Mouse (Mus musculus) natural killer cell, adult 2 months (primary cell): ENCODE results near the gene Ess2.

Source experiments
- DNase-seq, 2 experiments: peaks; one replicate each; pipeline ENCODE4 v3.0.0; 2022; ENCODE audit warnings: low spot score in 2 of 2

The Ess2 gene

DNA sequence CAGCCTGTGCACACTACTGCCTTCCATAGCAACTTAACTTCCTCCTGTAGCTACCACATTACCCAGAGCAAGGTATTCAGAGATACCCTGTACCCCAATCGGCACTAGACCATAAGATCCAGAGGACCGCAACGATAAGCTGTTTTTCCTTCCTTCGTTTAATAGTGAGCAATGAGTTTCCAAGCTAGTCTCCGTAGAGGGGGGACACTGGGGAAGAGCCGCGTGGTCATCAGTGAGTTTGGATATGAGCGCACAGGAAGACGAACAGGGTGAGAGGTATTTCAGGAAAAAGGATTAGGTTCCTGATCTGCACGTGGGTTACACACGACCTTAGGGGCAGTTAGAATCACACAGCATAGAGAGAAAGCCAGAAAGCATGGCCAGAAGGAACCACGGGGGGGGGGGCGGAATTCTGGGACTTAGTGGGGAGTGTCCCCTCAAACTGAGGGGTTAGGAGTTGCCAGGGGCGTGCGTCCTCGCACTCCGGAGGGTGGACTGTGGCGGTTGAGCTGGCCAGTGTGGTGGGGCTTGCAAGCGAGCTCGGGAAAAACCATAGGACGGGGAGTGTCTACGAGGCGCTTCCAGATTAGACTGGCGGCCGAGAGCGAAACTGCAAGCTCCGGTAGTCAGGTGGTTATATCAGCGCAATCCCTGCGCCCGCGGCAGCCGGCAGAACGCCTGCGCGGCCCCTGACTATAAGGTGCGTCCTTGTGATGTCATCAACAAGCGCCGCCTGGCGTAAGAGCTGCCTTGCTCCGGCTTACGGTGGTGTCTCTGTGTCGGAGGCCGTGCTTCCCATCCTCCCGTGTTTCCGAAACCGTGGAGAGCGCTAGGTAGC, 10.4 kb upstream of the Ess2 start:
- peak; percentile 88 to 93 for DNase-seq

DNA sequence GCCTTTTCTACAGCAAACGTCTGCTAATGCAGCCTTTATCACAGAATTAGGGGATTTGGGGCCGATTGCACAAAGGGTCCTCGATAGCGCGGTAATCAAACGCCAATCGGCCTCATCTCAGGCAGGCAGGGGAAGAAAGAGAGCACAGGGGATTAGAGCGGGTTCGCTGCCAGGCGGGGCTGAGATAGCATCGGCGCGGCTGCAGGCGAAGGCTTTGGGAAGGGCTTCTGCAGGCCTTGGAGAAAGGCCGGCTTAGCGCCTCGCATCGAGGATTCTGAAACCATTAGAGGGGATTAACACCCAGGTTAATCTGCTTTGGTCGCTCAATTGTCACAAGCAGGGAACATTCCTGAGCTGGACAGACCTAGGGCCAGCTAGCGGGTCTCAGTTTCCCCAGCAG, 9.4 kb upstream of the Ess2 start:
- no peak for DNase-seq

DNA sequence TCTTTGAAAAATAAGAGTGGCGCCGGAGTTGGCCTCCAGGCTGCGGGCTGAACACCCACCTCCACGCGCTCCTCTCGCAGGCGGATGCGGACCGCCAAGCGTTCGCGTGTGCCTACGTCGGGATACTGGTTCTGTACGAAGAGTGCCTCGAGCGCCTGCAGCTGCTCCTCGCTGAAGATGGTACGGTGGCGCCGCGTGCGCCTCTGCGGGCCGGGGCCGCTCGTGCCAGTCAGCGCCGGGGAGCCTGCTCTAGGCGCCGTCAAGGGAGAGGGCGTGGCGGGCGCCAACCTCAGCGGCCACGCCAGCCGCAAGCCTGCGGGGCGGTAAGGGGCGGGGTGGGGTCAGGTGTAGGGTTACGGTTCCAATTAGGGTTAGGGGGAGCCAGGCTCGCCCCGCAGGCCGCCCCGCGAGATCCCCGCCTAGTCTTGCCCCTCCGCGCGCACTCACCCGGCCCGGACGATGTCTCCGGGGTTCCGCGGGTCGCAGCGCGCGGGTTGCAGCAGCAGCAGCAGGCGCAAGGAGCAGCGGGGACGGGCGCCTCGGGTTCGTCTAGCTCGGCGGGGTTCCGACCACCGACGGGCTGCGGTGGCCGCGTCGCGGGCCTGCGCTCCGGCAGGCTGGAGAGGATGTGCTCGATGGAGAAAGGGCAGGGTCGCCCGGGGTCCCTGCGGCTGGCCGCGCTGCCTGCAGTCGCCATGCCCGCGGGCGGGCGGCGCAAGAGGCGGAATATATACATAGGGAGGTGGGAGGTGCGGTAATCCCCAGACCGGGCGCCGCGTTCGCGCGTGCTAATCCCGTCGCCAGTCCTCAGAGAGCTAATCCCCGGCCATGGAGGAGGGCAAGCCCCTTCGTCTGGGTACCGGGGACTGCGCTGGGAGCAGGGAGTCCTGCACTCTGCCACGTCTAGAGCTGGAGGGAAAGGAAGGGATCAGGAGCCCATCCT, 3.4 kb upstream of the Ess2 start, which contains the start of gene Gsc2:
Gene Gsc2, minus strand, starts transcription at position 753 of the 943 bp plus-strand sequence.
- DNase-seq: peak in 1 of 2 experiments; percentile 18

DNA sequence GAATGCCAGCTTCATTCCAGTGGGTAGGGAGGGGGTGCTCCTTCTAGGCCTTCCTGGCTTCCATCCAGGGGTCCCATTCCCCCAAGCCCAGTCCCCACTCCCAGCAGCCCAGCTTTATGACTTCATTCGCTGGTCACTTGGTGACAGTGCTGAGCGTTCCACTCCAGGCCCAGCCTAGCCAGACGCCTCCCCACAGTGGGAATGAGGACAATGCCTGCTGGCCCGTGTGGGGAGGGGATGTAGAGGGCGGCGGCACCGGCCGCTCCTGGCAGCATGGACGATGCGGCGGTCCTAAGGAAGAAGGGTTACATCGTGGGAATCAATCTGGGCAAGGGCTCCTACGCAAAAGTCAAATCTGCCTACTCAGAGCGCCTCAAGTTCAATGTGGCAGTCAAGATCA, 12.7 kb downstream of the Ess2 start, which contains the start of the genes Dgcr2 and Tssk2:
Gene Dgcr2, minus strand, starts transcription at position 101 of the 400 bp plus-strand sequence.
Gene Tssk2, plus strand, starts transcription at position 176 of the 400 bp plus-strand sequence.
- no peak for DNase-seq

DNA sequence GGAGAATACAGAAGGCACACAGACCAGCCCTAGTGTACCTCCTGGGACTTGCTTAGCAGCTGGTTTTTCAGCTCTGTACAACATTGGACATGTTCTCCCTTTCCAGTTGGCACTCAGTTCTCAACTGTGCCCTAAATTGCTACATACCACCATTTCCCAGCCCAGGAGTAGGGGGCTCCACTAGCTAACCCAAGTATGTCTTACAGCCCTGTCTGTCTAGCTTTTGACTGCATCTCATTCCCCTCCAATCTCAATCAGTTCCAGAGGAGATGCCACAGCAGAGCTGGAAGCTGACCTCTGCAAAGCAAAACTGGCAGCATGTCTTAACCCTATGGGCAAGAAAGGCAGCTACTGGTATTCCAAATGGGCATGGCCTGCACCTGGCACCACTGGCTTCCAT, 15.1 kb downstream of the Ess2 start:
- DNase-seq: no peak

DNA sequence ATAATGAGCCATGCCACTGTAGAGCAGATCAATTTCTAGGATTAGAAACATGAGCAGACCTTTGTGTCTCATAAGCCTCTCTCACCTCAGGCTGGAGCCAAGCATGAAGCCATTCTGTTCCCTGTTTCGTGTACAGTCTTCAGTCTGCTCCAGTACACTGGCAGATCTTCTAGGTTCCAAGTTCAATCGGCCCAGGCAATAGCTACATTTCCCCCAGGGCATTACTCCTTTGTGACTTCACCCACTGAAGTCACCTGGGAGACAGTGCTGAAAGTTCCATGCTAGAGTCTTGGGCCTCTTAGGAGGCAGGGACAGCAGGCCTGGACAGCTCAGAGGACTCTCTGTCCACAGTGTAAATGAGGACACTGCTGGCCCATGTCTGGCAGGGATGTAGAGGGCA, 17.2 kb downstream of the Ess2 start, which contains the start of gene Tssk1:
Gene Tssk1, plus strand, starts transcription at position 301 of the 400 bp plus-strand sequence.
- DNase-seq: no peak

DNA sequence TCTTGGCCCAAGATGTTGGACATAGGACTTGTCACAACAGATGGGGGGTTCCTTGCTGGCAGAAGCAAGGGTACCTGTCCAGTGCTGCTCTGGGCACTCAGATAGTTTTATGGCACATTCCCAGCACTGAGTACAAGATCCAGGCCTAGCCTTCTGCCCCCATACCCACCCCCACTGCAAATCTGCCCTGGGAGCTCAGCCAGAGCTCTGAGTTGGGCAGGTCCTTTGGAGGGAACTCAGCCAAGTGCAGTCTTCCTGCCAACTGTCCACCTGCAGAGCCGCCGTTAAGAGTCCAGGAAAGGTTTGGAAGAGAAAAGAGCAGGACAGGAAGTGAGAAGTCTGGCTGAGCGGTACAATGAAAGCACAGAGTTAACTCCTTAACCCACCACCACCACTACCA, 18.5 kb downstream of the Ess2 start:
- DNase-seq: no peak

DNA sequence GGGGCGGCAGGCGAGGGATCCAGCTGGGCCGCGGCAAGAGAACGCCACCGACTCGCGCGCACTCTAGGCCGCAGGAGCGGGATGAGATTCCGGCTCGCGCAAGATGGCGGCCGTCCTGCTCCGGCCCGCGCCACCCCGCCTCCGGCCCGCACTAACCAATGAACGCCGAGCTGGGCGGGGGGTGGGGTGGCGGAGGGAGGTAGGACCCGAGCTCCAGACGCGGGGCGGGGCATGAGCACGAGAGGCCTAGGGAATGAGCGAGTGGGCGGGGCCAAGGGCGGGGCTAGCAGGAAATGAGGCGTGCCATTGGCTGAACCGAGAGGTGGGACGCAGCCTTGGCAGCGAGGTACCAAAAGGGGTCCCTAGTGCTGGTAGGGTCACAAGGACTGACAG, 19.6 kb downstream of the Ess2 start, which contains the start of gene Gm20518:
Gene Gm20518, minus strand, starts transcription at position 105 of the 393 bp plus-strand sequence.
- DNase-seq: peak; percentile 97 to 98

DNA sequence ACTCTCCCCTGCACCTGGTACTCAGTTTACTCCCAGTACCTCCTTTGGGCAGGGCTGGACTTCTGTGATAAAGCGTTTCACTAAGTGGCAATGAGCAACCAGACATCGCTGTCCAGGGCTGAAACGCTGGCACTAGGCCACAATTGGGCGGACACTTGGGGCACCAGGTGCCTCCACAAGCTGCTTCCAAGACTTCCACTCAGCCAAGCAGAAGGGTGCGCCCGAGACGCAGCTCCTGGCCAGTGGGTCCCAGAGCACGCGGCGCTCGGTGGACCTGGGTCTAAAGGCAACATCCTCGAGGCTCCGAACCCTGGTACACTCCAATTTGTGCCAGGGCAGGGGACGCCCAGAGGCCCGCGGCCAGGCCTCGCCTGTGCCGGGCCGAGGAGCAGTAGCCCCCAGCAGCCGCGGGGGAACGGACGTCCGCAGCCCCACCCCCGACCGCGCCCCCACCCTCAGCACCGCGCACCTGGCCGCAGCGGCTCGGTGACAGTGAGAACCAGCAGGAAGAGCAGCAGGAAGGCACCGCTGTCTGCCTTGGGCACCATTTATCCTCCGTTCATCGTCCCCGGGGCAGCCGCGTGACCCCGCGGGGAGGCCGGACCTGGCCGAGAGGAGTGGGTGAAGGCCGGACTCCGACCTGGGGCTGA, 20.1 kb downstream of the Ess2 start:
- peak; percentile 22 to 24 for DNase-seq

DNA sequence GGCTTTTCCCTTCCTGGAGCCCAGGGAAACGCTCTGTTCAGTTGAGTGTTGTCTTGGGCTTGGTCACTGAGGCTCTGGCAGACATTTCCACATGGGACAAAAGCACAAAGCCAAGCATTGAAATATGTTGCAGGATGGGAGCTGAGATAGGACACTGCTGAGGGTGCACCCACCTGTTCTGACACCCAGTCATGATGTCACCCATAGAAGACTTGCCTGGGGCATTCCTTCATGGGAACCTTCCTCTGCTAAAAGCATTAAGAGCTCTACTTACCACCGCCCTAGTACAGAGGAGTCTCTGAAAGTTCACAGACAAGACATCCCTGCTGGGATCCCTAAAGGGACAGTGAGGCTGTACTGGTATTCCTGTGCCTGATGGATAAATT, 20.8 kb downstream of the Ess2 start:
- no peak for DNase-seq

DNA sequence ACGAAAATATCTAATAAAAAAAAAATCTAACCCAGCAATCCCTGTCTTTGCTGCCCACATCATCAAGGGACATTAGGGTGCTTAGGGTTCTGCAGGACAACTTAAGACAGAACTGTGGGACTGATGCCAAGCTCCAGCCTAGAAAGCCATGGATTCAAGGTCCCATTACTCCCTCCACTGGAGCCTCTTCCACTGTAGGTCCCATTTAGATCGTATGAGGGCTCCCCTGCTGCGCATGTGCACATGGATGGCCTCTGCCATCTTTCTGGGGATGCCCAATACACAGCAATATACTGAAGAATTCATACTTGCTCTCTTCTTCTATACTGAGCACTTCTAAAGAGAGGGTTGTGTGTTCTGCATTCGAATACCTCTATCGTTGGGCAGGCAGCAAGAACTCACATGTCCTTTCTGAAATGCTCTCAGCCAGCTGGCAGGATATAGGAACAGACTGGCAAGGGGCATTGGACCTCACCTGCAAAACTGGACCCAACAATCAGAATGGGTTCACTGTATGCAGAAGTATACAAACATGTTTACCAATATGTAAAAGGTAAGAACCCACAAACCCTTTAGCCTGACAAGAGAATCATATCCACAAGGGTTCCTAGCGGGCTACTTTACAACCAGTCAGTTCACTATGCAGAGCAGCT, 21.3 kb downstream of the Ess2 start:
- DNase-seq: no peak

DNA sequence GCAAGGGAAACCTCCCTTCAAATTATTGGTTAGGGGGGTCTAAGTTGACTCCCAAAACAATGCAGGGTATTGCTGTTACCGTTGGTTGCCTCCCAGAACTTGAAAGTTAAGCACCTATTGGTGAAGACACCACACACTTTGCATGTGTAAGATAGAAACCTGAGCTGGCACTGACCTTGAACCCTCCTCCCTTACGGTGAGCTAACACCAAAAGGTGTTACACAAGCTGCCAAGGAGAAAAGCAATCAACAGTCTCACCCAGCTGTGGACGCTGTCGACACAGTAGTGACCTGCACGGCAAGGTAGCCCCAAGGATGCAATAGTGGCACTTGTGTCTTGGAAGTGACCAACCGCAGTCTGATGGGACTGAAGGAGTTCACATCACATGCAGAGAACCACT, 27.0 kb downstream of the Ess2 start:
- no peak for DNase-seq

DNA sequence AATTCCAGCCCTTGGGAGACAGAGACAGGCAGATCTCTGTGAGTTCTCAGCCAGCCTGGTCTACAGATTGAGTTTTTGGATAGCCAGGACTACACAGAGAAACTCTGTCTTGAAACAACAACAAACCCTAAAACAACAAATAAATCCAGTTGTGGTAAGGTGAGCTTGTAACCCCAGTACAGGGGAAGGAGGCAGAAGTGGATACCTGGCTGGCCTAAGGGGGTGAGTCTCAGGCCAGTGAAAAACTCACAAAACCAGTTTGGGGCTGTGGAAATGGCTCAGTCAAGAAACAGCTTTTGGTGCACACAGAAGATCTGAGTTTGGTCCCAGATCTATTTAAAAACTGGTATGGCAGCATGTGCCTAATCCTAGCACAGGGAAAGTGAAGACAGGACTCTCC, 29.0 kb downstream of the Ess2 start:
- DNase-seq: no peak

DNA sequence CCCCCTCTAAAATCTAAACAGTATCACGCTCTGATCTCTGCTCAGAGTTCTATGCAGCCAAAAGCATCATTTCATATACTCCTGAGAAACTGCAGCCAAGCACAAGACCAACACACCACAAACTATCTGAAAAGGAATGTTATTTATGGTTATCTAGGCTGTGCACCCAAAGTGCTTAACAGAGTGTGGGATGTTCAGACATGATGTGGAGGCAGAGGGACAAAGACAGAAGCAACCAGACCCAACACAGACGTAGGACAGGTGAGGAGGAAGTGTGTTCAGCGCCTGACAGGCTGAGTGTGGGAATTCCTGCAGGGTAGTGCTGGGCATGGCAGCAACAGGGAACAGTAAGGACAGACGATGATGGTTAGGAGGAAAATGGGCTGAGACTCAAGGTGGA, 31.6 kb downstream of the Ess2 start:
- no peak for DNase-seq

DNA sequence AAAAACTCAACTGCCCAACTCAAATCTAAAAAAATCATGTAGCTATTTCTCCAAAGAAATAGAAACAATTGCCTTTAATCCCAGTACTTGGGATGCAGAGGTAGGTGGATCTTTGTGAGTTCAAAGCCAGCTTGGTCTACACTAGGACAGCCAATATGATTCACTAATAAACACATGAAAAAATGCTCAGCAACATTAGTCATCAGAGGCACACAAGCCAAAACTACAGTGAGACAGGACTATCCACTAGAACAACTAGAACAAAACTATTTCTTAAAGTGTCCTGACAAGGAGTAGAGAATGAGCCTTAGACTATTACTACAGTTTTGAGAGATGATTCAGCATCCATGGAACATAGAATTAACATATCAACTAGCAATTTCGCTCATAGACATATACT, 35.1 kb downstream of the Ess2 start:
- DNase-seq: no peak

DNA sequence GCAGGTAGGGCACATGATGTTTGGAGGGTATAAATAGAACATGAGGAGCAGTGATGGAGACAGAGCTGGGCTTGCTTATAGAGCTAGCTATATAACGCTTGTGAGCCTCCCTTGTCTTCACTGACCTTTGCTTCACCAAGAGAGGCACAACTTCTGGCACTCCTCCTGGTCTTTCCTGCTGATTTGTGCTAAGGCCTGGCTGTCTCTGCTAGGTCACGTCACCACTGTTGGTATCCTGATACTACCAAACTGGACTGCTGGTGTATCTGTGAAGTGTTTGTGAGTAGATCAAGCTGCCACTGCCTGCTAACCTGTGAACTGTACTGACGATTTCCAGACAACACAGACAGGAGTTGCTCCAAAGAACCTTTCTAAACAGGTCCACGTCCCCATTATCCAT, 36.0 kb downstream of the Ess2 start:
- no peak for DNase-seq

DNA sequence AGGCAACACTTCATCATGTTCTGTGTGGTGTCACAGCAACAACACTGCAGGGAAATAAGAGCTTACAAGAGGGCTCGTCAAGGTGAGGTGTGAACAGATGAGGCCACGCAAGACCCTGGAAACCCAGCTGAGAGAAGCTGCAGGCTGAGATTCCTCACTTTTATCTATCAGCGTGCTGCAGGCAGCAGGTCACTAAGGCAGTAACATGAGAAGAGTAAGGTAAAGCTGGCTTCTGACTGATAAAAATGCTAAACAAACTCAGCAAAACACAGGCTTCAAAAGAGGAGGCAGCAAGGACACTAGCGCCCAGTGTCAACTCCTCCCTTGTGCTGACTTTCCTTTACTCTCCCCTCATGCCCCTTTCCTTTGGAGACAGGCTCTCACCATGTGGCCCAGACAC, 38.2 kb downstream of the Ess2 start:
- DNase-seq: no peak

DNA sequence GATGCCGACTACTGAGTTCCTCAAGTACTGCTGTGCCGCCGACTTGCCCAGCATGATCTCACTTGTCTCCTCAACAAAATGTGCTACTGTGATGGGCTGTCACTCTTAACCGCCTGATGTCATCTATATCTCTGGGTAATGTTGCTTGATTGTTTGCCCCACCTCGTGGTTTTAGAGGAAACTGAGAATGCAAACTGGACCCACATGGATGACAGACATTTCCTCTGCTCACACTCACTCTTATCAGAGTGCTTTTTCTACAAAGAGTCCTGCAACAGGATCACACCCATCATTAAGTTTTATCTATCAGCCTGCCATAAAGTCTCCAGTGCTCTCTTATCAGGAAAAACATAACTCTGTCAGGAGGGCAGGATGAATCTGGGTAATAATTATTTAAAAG, 39.9 kb downstream of the Ess2 start:
- no peak for DNase-seq

DNA sequence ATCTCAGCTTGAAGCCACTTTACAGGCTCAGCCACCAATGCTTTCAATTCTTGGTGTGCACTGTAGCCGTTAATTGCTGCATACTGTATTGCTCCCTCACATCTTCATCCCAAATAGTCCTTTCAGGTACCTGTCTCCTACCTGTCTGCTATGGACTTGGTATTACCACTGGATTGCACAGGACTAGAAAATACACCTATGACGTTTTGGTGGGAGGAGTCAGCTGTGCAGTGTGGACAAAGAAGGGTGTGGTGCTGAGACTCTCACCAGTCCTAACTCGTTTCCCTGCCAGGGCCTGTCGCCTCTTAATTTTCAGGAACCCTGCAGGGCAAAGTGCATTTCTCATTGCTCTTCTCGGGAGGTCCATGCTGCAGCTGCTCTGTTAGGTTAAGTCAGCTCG, 45.4 kb downstream of the Ess2 start:
- no peak for DNase-seq

DNA sequence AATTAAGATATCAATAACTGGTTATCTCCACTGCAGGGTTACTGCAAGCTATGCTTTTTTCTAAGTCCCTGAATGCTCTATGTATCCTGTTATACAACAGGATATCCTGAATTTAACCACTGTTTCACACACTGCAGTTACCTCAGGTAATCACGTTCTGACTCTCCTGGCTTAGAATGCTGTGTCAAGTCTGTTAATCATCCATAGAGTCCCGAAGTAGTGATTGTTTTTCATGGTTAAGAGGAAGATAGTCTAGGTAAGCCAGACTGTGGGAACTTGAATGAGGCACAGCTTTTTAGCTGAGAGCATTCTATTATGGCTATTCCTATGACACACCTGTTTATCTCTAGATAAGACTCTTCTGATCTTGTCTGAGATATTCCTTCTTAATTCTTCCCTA, 45.9 kb downstream of the Ess2 start:
- no peak for DNase-seq

DNA sequence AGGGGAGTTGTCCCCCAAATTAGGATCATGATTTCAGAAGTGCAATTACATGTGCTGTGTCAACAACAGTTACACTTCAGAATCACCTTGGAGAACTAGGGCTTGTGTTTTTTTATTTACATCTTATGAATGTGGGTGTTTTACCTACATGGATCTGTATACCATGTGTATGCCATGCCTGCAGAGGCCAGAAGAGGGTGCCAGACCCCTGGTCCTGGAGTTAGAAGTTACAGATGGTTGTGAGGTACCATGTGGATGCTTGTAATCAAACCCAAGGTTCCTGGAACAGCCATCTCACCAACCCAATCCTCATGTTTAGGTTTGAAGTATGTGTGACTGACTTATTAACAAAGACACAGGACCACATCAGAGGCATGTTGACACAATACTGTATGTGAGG, 52.6 kb downstream of the Ess2 start:
- DNase-seq: no peak
